Mouse (Mus musculus) small intestine, adult 2 months (tissue): Measurements from ENCODE around the gene Olfr1290. TPM values are rescaled to one million over a fixed set of nuclear protein-coding genes. Genes with fewer than 3 reads are reported as not detected.

Source experiments
- H3K27ac ChIP-seq: fragments of 200-500 bp; 2 replicates; pipeline ENCODE4 v1.5.1; 2012; ENCODE audit warnings: low read depth, low read length, control low read depth, inconsistent platforms; ENCODE audit not compliant: insufficient read depth
- H3K27me3 ChIP-seq: fragments of 200-500 bp; 2 replicates; pipeline ENCODE4 v1.6.1; 2012; ENCODE audit warnings: mild to moderate bottlenecking, moderate library complexity, low read length, inconsistent platforms; ENCODE audit not compliant: control insufficient read depth, insufficient read depth
- H3K36me3 ChIP-seq: fragments of 200-500 bp; 2 replicates; pipeline ENCODE4 v1.6.1; 2012; ENCODE audit warnings: mild to moderate bottlenecking, low read length, control low read depth, inconsistent platforms; ENCODE audit not compliant: control insufficient read depth, insufficient read depth
- H3K4me1 ChIP-seq: fragments of 200-500 bp; 2 replicates; pipeline ENCODE4 v1.6.1; 2012; ENCODE audit warnings: low read length, inconsistent platforms, mixed read lengths; ENCODE audit not compliant: control insufficient read depth, insufficient read depth, insufficient read length
- H3K4me3 ChIP-seq: fragments of 200-500 bp; 2 replicates; pipeline ENCODE4 v1.5.1; 2012; ENCODE audit warnings: low read depth, mild to moderate bottlenecking, control low read depth, inconsistent platforms, low read length, moderate library complexity
- CTCF ChIP-seq: fragments of 200-500 bp; IDR thresholded peaks from 2 replicates; pipeline ENCODE4 v1.5.1; 2012; ENCODE audit warnings: low read depth, mild to moderate bottlenecking, control low read depth, inconsistent platforms, low read length, moderate library complexity, mixed read lengths; ENCODE audit not compliant: insufficient replicate concordance, insufficient read length; ENCODE audit errors: extremely low read depth
- POLR2A ChIP-seq: fragments of 200-500 bp; IDR thresholded peaks from 2 replicates; pipeline ENCODE4 v1.6.1; 2012; ENCODE audit warnings: low read depth, mild to moderate bottlenecking, control low read depth, inconsistent platforms, low read length, moderate library complexity
- WGBS: fragments of 180-500 bp; shearing (Covaris S2); methylation state at CpG from one replicate; pipeline ENCODE4 v1.1.7; 2018; 5-methylcytosine and 5-hydroxymethylcytosine counted together
- polyA plus RNA-seq: library from polyadenylated mRNA; depleted of rRNA; stranded (reverse); fragments of >200 nt; gene quantifications from 2 replicates; pipeline ENCODE4 v1.2.3, GENCODE M21; 2012; rRNA removed

Olfr1290 gene
- polyA plus RNA-seq = not detected in 2 replicates

- Histone ChIP-seq H3K4me3 (no peak within 1 kb of the TSS), H3K27ac (no peak within 1 kb of the TSS), H3K27me3 (no peaks in the 10 kb centered on the region), H3K4me1 (no peaks in the 10 kb centered on the region), H3K36me3 (no peaks in the 10 kb centered on the region)
- WGBS = 69% methylated on average over 5 of the region's 5 CpGs
- TF ChIP-seq POLR2A = no peak
Measured at GRCm38 (mm10) chr2:111493729-111494128, at the start of gene Olfr1290. TSS of gene Olfr1290 (minus strand) at chr2:111493829.

- TF ChIP-seq POLR2A = no peak
- TF ChIP-seq CTCF = no peak
- Histone ChIP-seq H3K27me3 (no peaks in the 10 kb centered on the region), H3K36me3 (no peaks in the 10 kb centered on the region), H3K27ac (no peak within 1 kb of the TSS), H3K4me1 (no peaks in the 10 kb centered on the region), H3K4me3 (no peak within 1 kb of the TSS)
- 38% methylated on average over 1 of the region's 1 CpGs for WGBS
Measured at GRCm38 (mm10) chr2:111540191-111540590, 46.6 kb upstream of the Olfr1290 start, which contains the start of gene Olfr1294. TSS of gene Olfr1294 (minus strand) at chr2:111540291.

- Histone ChIP-seq H3K27ac (no peak within 1 kb of the TSS), H3K27me3 (no peaks in the 10 kb centered on the region), H3K4me1 (no peaks in the 10 kb centered on the region), H3K36me3 (no peaks in the 10 kb centered on the region), H3K4me3 (no peak within 1 kb of the TSS)
- TF ChIP-seq CTCF (no peak), POLR2A (no peak)
- WGBS = 90% methylated on average over 1 of the region's 1 CpGs
Measured at GRCm38 (mm10) chr2:111524903-111525302, 31.3 kb upstream of the Olfr1290 start, which contains the start of gene Olfr1293-ps. TSS of gene Olfr1293-ps (plus strand) at chr2:111525203.

GRCm38 (mm10) chr2:111517451-111517850, 23.8 kb upstream of the Olfr1290 start:
- Histone ChIP-seq H3K27me3 (no peaks in the 10 kb centered on the region), H3K36me3 (no peaks in the 10 kb centered on the region), H3K4me1 (no peaks in the 10 kb centered on the region), H3K4me3 (no peak overlapping the region), H3K27ac (no peak overlapping the region)
- TF ChIP-seq POLR2A (no peak), CTCF (no peak)
- 82% methylated on average over 10 of the region's 10 CpGs for WGBS

GRCm38 (mm10) chr2:111496880-111497279, 3.3 kb upstream of the Olfr1290 start, which contains the start of gene Olfr1291-ps1:
TSS of gene Olfr1291-ps1 (plus strand) at chr2:111497180.
- Histone ChIP-seq H3K27ac (no peak within 1 kb of the TSS), H3K36me3 (no peaks in the 10 kb centered on the region), H3K4me1 (no peaks in the 10 kb centered on the region), H3K4me3 (no peak within 1 kb of the TSS), H3K27me3 (no peaks in the 10 kb centered on the region)
- 92% methylated on average over 3 of the region's 3 CpGs for WGBS
- TF ChIP-seq POLR2A (no peak), CTCF (no peak)

- no peaks in the 10 kb centered on the region for H3K36me3 ChIP-seq
- no peak for TF ChIP-seq CTCF
- TF ChIP-seq POLR2A = no peak
- no peaks in the 10 kb centered on the region for H3K27me3 ChIP-seq
- H3K4me1 ChIP-seq = no peaks in the 10 kb centered on the region
- no peak within 1 kb of the TSS for H3K27ac ChIP-seq
- 63% methylated on average over 1 of the region's 1 CpGs for WGBS
- H3K4me3 ChIP-seq = no peak within 1 kb of the TSS
Measured at GRCm38 (mm10) chr2:111480519-111480918, 13.1 kb downstream of the Olfr1290 start, which contains the start of gene Olfr1289. TSS of gene Olfr1289 (plus strand) at chr2:111480819.

GRCm38 (mm10) chr2:111473801-111474200, 19.8 kb downstream of the Olfr1290 start, which contains the start of gene Olfr1288:
TSS of gene Olfr1288 (plus strand) at chr2:111474101.
- Histone ChIP-seq H3K27ac (no peak within 1 kb of the TSS), H3K27me3 (no peaks in the 10 kb centered on the region), H3K4me3 (no peak within 1 kb of the TSS), H3K36me3 (no peaks in the 10 kb centered on the region), H3K4me1 (no peaks in the 10 kb centered on the region)
- no peak for TF ChIP-seq CTCF
- no peak for TF ChIP-seq POLR2A
- 92% methylated on average over 1 of the region's 1 CpGs for WGBS

GRCm38 (mm10) chr2:111448842-111449241, 44.8 kb downstream of the Olfr1290 start, which contains the start of gene Olfr1287:
TSS of gene Olfr1287 (plus strand) at chr2:111449142.
- Histone ChIP-seq H3K4me3 (no peak within 1 kb of the TSS), H3K27me3 (no peaks in the 10 kb centered on the region), H3K4me1 (no peaks in the 10 kb centered on the region), H3K36me3 (no peaks in the 10 kb centered on the region), H3K27ac (no peak within 1 kb of the TSS)
- WGBS = 50% methylated on average over 1 of the region's 1 CpGs
- TF ChIP-seq POLR2A (no peak), CTCF (no peak)

Other genes with a start within 250 kb of the Olfr1290 start
- not detected in 2 replicates for gene Olfr1276, start 239.3 kb downstream of the Olfr1290 start, polyA plus RNA-seq
- not detected in 2 replicates for gene Olfr1277, start 219.7 kb downstream of the Olfr1290 start, polyA plus RNA-seq
- not detected in 2 replicates for gene Olfr1278, start 203.7 kb downstream of the Olfr1290 start, polyA plus RNA-seq
- not detected in 2 replicates for gene Olfr1279, start 193.2 kb downstream of the Olfr1290 start, polyA plus RNA-seq
- not detected in 2 replicates for gene Olfr1280, start 179.8 kb downstream of the Olfr1290 start, polyA plus RNA-seq
- not detected in 2 replicates for gene Olfr1281, start 167.3 kb downstream of the Olfr1290 start, polyA plus RNA-seq
- not detected in 2 replicates for gene Olfr1282, start 157.8 kb downstream of the Olfr1290 start, polyA plus RNA-seq
- not detected in 2 replicates for gene Olfr1283, start 127.0 kb downstream of the Olfr1290 start, polyA plus RNA-seq
- gene Olfr1284, start 118.3 kb downstream of the Olfr1290 start, polyA plus RNA-seq = not detected in 2 replicates
- gene Olfr1286, start 70.7 kb downstream of the Olfr1290 start, polyA plus RNA-seq = not detected in 2 replicates
- not detected in 2 replicates for gene Olfr1287, start 44.7 kb downstream of the Olfr1290 start, polyA plus RNA-seq
- gene Olfr1288, start 19.7 kb downstream of the Olfr1290 start, polyA plus RNA-seq = not detected in 2 replicates
- gene Olfr1289, start 13.0 kb downstream of the Olfr1290 start, polyA plus RNA-seq = not detected in 2 replicates
- not detected in 2 replicates for gene Olfr1291-ps1, start 3.4 kb upstream of the Olfr1290 start, polyA plus RNA-seq
- not detected in 2 replicates for gene Olfr1293-ps, start 31.4 kb upstream of the Olfr1290 start, polyA plus RNA-seq
- not detected in 2 replicates for gene Olfr1294, start 46.5 kb upstream of the Olfr1290 start, polyA plus RNA-seq
- not detected in 2 replicates for gene Olfr1295, start 75.9 kb upstream of the Olfr1290 start, polyA plus RNA-seq
- not detected in 2 replicates for gene Olfr1297, start 132.7 kb upstream of the Olfr1290 start, polyA plus RNA-seq
- gene Olfr1298, start 155.4 kb upstream of the Olfr1290 start, polyA plus RNA-seq = not detected in 2 replicates
- not detected in 2 replicates for gene Olfr1299, start 167.6 kb upstream of the Olfr1290 start, polyA plus RNA-seq